Mouse (Mus musculus): ENCODE data around the gene Dcaf4.
A peak's percentile ranks its signal among the peaks of the same experiment; 100 is the strongest.

The Dcaf4 gene

GRCm38 (mm10) chr12:83496336-83496735, 23.9 kb upstream of the Dcaf4 start:
- no peak for DNase-seq

DNA sequence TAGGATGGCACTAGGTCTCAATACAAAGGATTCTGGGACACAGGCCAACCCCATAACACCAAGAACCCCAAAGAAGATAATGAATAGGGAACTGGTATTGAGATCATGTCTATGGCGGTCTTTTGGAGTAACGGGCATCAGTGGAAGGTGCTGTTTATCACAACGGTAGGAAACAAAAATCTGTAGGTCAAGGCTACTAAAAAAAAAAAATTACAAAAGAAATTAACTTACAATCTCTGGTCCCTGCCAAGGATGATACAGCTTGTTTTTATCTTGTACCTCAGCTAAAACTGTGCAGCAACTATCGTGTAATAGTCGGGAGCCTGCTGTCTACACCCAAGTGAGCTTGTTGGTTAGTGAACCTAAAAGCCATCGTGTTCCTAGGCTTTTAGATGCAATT, 23.5 kb upstream of the Dcaf4 start:
- DNase-seq: no peak

DNA sequence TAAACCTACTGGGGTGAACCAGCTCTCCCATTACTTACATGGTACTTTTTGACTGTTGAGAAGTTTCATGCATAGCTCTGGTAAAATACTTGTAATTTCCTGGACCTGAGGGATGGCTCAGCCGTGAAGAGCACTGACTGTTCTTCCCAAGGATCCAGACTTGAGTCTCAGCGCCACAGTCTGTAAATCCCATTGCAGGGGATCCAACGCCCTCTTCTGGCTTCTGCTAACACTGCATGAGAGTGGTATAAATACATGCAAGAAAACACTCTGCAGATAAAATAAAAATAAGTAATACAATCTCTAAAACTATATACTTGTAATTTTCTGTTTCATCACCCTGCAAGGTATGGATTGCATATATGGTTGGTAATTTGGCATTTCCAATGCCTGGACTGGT, 22.3 kb upstream of the Dcaf4 start:
- no peak for DNase-seq

DNA sequence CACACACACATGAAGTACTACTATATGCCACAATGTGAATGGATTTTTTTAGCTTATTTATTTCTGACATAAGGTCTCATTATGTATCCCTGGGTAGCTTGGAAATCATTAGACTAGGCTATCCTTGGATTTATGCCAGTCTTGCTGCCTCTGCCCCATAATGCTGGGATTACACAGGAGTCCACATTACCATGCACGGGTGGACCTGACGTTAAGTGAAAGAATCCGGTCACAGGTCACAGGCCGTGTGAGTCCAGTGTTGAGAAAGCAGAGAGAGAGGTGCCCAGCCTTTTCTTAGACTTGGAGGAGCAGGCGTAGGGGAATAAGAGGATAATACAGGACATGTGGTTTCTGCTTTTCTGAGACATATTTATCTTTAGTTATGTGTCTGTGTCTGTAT, 21.0 kb upstream of the Dcaf4 start:
- no peak for DNase-seq

DNA sequence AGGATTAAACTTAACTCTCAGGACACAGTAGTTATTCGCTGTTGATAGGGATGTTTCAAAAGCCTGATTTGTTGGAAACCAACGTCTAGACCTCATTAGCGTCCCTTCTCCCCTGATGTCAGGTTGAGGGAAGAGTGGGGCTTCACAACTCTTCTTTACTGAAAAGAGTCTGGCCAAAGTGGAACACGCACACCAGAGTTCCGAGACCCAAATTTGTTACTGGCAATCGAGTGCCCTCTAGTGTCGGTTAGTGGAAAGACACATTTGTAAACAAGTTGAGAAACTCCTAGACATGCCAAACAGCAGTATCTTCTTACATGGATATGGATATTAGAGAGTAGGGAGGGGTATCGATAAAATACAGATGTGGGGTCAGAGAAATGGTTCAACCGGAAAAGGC, 18.1 kb upstream of the Dcaf4 start:
- DNase-seq: peak; percentile 85

DNA sequence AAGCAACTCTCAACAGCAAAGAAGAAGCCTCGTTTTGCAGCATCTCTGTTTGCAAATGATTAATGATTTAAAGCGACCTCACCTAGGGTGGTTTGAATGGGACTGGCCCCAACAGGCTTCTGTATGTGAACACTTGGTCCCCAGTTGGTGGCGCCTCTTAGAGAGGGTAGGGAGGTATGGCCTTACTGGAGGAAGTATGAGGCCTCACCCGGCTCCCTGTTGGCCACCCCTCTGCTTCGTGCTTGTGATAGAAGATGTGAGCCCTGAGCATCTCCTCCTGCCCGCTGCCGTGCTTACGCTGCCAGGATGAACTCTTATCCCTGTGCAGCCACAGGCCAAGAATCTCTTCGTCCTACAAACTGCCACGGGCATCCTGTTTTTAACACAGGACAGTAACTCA, 13.7 kb upstream of the Dcaf4 start:
- DNase-seq: no peak

DNA sequence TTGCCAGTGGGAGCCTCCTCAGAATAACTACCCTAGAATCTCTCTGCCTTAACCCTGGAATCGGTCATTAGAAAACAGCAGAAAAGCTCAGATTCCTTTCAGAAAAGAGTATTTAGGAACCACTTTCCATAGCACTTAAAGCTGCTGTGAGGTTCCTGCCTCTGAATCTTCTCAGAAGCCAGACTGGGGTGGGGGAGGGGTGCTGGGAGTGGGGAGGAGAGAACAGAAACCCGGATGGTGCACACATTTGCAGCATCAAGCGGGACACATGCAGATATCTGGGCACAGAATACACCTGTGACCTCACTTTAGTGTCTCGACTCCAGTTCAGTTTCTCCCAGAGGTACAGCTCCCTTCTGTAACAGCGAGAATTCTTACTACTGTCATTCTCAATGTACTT, 9.7 kb upstream of the Dcaf4 start:
- no peak for DNase-seq

GRCm38 (mm10) chr12:83512783-83513182, 7.5 kb upstream of the Dcaf4 start:
- no peak for DNase-seq

DNA sequence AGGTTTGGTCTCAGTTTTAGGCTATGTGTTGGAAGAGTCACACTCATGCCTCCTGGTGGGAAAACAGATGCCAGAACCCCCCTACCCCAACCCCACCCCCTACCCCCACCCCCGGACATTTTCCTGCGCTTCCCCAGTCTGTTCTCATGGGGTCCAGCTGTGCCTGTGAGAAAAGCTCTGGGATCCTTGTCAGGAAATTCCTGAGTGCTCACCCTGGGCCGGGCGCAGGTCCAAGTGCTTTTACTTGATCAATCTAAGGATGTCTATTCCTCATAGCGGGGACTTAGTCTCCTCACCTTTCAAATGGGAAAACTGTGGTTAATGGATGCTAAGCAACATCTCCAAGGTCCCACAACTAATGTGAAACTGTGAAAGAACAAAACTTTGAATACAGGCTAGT, 7.1 kb upstream of the Dcaf4 start:
- no peak for DNase-seq

GRCm38 (mm10) chr12:83514216-83514615, 6.0 kb upstream of the Dcaf4 start:
- no peak for DNase-seq

GRCm38 (mm10) chr12:83517580-83517979, 2.7 kb upstream of the Dcaf4 start:
- DNase-seq: no peak

DNA sequence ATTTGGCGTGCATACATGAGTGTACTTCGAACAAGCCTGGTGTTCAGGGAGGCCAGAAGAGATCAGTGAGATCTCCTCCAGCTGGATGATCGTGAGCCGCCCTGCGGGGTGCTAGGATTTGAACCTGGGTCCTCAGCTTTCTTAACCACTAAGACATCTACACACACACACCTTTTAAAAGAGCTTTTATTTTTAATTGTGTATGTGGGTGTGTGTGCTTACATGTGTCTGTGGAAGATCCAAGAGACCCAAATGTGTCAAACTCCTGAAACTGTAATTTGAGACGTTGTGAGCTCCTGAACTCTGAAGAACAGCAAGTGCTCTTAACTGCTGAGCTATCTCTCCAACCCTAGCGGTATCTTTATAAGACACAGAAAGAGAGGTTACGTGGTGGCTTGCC, 817 bp downstream of the Dcaf4 start:
- DNase-seq: no peak

GRCm38 (mm10) chr12:83523056-83523455, 2.8 kb downstream of the Dcaf4 start:
- no peak for DNase-seq

GRCm38 (mm10) chr12:83523892-83524291, 3.6 kb downstream of the Dcaf4 start:
- DNase-seq: no peak

DNA sequence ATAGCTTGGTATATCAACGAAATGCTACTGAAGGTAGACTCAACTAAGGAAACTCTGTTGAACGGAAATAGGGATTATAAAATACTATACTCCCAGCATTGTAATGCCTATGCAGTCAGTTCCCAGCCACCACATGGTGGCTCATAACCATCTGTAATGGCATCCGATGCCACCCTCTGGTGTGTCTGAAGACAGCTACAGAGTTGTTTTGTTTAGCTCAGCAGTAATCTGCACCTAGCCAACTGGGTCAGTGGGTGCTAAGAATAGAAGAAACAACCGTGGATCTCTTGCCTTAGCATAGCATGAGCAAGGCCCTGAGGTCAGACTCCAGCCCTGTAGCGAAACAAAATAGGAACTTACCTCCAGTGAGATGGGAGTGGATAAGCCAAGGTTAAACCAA, 4.1 kb downstream of the Dcaf4 start:
- DNase-seq: peak; percentile 53

DNA sequence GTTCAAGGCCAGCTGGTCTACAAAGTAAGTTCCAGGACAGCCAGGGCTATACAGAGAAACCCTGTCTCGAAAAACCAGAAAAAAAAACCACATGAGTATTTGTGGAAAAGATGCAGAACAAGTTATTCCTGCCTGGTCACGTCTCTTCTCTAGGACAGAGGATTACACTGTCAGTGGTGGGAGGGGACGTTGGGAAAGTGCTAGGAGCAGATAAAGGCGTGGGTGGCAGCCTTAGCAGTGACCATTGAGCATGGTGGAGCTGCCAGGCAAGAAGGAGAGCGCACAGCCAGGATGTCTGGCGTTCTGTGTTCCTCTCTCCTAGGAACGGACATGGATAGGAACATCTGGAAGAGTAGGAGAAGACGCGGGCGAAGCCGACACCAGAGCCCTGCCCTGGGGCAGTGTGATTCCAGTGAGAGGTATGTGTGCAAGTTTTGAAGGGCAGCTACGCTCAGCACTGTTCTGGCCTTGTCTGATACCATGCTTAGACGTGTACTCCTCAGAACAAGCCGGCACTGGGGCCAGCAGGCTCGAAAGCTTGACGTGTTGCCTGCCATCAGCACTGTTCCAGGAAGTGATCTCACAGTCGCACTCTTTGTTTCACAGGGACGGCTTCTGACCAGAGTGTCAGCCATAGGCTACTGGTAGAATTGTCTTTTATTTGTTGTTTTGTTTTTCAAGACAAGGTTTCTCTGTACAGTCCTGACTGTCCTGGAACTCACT, 5.7 kb downstream of the Dcaf4 start:
- no peak for DNase-seq

DNA sequence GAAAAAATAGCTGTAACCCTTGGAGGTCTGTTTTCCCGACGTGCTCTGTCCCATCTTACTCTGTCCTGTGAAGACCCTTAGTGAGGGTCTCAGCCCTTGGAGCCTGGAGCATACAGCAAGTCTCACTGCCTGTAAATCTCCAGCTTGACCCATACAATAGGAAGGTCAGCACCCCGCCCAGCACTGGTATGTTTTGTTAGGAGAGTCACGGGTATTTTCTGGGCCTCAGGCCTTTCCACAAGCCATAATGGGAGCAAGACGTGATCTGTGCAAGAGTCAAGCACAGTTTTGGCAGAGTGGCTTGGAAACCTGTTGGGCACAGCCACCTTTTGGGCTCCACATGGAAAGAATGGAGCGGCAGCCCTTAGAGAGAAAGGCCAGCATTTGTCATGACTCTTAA, 7.5 kb downstream of the Dcaf4 start:
- no peak for DNase-seq

DNA sequence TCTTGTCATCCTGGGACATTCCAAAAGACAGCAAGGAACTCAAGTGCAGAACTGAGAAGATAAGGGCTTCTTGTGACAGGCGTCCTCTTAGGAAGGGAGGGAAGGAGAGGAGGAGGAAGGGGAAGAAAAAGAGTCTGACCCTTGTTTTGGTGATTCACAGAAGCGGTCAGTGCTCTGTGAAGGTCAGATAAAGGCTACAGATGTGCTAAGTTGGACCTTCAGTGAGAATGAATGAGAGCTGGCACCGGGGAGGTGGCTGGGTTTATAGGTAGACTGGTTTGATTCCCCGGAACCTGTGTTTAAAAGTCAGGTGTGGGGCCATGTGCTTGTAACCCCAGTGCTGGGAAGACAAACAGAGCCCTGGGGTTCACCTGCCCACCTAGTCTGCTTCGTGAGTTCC, 8.4 kb downstream of the Dcaf4 start:
- DNase-seq: no peak

DNA sequence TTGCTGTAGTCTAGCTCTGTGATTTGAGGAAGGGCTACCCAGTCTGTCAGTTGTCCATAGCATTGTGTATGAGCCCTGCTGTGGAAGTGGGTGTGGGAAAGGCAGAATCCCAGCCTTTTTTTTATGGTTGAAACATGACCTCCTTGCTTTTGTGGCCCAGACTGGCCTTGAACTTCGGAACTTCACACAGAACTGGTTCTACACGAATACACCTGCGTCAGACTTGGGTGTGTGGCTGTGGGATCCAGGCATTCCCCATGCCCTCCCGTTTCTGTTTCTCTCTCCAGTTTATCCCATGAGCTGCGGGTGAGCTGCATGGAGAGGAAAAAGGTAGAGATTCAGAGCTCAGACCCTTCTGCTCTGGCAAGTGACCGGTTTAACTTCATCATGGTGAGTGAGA, 11.7 kb downstream of the Dcaf4 start:
- DNase-seq: no peak

- no peak for DNase-seq
Measured at GRCm38 (mm10) chr12:83532966-83533365, 12.7 kb downstream of the Dcaf4 start.

DNA sequence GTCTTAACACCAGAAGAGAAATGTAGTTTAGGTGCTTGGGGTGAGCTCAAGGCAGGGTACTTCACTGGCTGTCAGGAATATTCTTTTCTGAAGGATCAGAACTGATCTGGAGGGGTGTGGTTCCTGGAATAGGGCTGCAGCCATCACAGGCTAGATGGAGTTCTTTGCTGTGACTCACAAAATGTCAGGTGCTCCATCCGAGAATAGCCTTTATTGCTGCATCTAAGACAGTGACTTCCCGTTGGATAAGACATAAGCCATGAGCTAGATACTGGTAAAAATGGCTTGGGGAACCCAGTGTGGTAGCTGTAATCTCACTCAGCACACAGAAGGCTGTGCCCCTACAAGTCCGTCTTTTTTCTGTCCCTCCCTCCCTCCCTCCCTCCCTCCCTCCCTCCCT, 13.9 kb downstream of the Dcaf4 start:
- DNase-seq: no peak

DNA sequence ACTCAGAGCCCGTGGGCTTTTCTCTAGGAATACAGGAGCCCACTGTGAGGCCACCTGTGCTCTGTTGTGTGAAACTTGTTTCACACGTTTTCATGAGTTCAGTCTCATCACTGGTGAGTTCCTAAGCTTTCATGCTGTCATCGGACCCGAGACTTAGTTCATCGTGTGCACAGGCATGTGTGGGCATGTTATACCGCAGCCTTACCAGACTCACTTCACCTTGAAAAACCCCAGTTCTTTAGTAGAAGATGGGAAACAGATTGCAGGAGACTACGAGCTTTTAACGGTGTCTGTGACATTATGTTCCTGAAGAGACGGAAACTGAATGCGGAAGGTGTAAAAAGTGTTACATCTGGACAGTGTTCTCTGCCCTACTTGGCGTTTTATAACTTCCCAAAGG, 15.2 kb downstream of the Dcaf4 start:
- no peak for DNase-seq

DNA sequence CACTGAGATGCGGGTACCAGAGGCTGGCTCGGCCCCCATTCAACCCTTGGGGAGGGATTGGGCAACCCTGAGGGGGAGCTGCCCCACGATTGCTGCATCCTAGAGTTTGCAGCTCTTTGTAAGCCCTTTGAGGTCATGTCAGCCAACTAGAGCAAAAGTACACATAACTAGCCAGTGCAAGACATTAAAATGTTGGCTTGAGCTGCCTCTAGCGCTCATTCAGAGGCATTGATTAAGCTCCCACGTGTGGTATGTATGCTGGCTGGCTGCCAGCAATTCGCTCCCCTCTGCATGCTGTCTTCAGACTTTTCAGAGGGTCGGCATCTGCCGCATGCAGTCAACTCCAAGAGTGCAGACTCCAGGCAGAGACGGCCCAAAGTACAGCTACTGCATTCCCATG, 15.8 kb downstream of the Dcaf4 start:
- no peak for DNase-seq

GRCm38 (mm10) chr12:83543997-83544396, 23.7 kb downstream of the Dcaf4 start:
- DNase-seq: no peak

DNA sequence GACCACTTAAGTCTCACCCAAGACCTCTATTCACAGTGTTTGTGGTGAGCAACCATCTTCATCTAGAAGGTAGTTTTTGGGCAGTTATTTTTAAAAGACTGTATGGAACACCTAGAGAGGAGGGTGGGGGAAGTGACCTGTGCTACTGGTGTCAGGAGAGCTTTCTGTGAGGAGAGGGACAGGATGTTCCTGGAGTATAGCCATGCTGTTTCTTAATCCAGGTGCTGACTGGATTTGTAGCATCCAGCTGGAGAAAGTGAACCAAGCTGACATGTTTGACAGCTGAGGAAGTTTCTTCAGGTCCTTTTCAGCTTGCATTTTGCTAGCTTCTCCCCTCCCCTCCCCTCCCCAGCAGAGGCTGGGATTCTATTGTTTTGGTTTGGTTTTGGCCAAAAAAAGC, 24.5 kb downstream of the Dcaf4 start:
- no peak for DNase-seq

DNA sequence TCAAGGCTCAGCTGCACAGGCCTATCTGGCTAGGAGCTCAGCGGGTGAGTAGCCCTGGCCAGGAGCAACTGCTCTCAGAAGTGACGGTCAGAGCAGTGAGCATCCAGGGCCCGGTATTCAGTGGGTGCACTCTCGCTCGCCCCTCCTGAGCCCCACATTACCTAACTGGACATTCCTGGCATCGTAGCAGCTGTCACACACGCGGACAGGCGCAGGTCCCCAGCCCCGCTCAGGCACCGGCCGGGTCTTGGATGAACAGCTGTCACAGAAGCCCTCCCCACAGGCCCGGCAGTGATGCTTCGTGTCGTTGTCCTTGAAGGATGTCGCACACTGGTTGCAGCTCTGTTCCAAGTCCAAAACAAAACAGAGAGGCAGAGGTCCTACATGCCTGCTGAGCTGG, 31.0 kb downstream of the Dcaf4 start:
- DNase-seq: no peak
